Mouse (Mus musculus): ENCODE measurements around the gene Rbm41. TPM values are rescaled to one million over a fixed set of nuclear protein-coding genes. Genes with fewer than 3 reads are reported as not detected.
A peak's percentile ranks its signal among the peaks of the same experiment; 100 is the strongest.

The Rbm41 gene
- 0.54 and 0.95 TPM in 2 replicates for polyA plus RNA-seq (2012; rRNA removed)

GRCm38 (mm10) chrX:139997740-139998690, at the start of gene Rbm41:
Gene Rbm41 (minus strand): TSS chrX:139998595.
- Histone ChIP-seq H3K4me1 (ENCODE audit: control insufficient read depth, insufficient read depth, low read length) (no peaks in the 10 kb centered on the region), H3K4me3 (replicated peaks; ENCODE audit: extremely low read depth, low read depth, low read length) (peak within 1 kb of the TSS; percentile 58)
- 23% methylated on average over 25 of the region's 25 CpGs for WGBS
- TF ChIP-seq POLR2A (IDR thresholded peaks at IDR 0.05; ENCODE audit: borderline replicate concordance, extremely low read depth, low read depth, low read length), result no peak
- no peak for TF ChIP-seq CTCF (IDR thresholded peaks at IDR 0.05; ENCODE audit: insufficient read depth, low read length)
- DNase-seq, result peak; percentile 22

- WGBS, result 83% methylated on average over 4 of the region's 4 CpGs
- TF ChIP-seq CTCF (IDR thresholded peaks at IDR 0.05; ENCODE audit: insufficient read depth, low read length) (no peak), POLR2A (IDR thresholded peaks at IDR 0.05; ENCODE audit: borderline replicate concordance, extremely low read depth, low read depth, low read length) (no peak)
- H3K4me3 ChIP-seq (replicated peaks; ENCODE audit: extremely low read depth, low read depth, low read length), result no peak overlapping the region
- no peak for DNase-seq
- H3K4me1 ChIP-seq (ENCODE audit: control insufficient read depth, insufficient read depth, low read length), result no peaks in the 10 kb centered on the region
Measured at GRCm38 (mm10) chrX:139998691-139999065, 283 bp upstream of the Rbm41 start.

GRCm38 (mm10) chrX:139982115-139982514, 16.3 kb downstream of the Rbm41 start:
- WGBS, result 79% methylated on average over 5 of the region's 5 CpGs
- Histone ChIP-seq H3K4me1 (ENCODE audit: control insufficient read depth, insufficient read depth, low read length) (no peaks in the 10 kb centered on the region), H3K4me3 (replicated peaks; ENCODE audit: extremely low read depth, low read depth, low read length) (no peak overlapping the region)
- DNase-seq, result no peak
- TF ChIP-seq POLR2A (IDR thresholded peaks at IDR 0.05; ENCODE audit: borderline replicate concordance, extremely low read depth, low read depth, low read length) (no peak), CTCF (IDR thresholded peaks at IDR 0.05; ENCODE audit: insufficient read depth, low read length) (no peak)

GRCm38 (mm10) chrX:139933507-139933906, 64.9 kb downstream of the Rbm41 start:
- no peak for DNase-seq
- Histone ChIP-seq H3K4me1 (ENCODE audit: control insufficient read depth, insufficient read depth, low read length) (no peaks in the 10 kb centered on the region), H3K4me3 (replicated peaks; ENCODE audit: extremely low read depth, low read depth, low read length) (no peak overlapping the region)
- no peak for TF ChIP-seq POLR2A (IDR thresholded peaks at IDR 0.05; ENCODE audit: borderline replicate concordance, extremely low read depth, low read depth, low read length)
- 65% methylated on average over 1 of the region's 1 CpGs for WGBS

GRCm38 (mm10) chrX:139932472-139932871, 65.9 kb downstream of the Rbm41 start:
- no peaks in the 10 kb centered on the region for H3K4me1 ChIP-seq (ENCODE audit: control insufficient read depth, insufficient read depth, low read length)
- 84% methylated on average over 3 of the region's 3 CpGs for WGBS
- H3K4me3 ChIP-seq (replicated peaks; ENCODE audit: extremely low read depth, low read depth, low read length), result no peak overlapping the region
- no peak for TF ChIP-seq CTCF (IDR thresholded peaks at IDR 0.05; ENCODE audit: insufficient read depth, low read length)
- TF ChIP-seq POLR2A (IDR thresholded peaks at IDR 0.05; ENCODE audit: borderline replicate concordance, extremely low read depth, low read depth, low read length), result no peak
- DNase-seq, result no peak

- no peak overlapping the region for H3K4me3 ChIP-seq (replicated peaks; ENCODE audit: extremely low read depth, low read depth, low read length)
- 88% methylated on average over 4 of the region's 4 CpGs for WGBS
- TF ChIP-seq CTCF (IDR thresholded peaks at IDR 0.05; ENCODE audit: insufficient read depth, low read length) (no peak), POLR2A (IDR thresholded peaks at IDR 0.05; ENCODE audit: borderline replicate concordance, extremely low read depth, low read depth, low read length) (no peak)
- DNase-seq, result no peak
- no peaks in the 10 kb centered on the region for H3K4me1 ChIP-seq (ENCODE audit: control insufficient read depth, insufficient read depth, low read length)
Measured at GRCm38 (mm10) chrX:139920572-139920971, 77.8 kb downstream of the Rbm41 start.

GRCm38 (mm10) chrX:139891387-139891786, 107.0 kb downstream of the Rbm41 start:
- WGBS, result 48% methylated on average over 1 of the region's 1 CpGs
- no peak for DNase-seq
- TF ChIP-seq POLR2A (IDR thresholded peaks at IDR 0.05; ENCODE audit: borderline replicate concordance, extremely low read depth, low read depth, low read length), result no peak
- TF ChIP-seq CTCF (IDR thresholded peaks at IDR 0.05; ENCODE audit: insufficient read depth, low read length), result no peak
- H3K4me1 ChIP-seq (ENCODE audit: control insufficient read depth, insufficient read depth, low read length), result no peaks in the 10 kb centered on the region
- H3K4me3 ChIP-seq (replicated peaks; ENCODE audit: extremely low read depth, low read depth, low read length), result no peak overlapping the region

- TF ChIP-seq POLR2A (IDR thresholded peaks at IDR 0.05; ENCODE audit: borderline replicate concordance, extremely low read depth, low read depth, low read length) (no peak), CTCF (IDR thresholded peaks at IDR 0.05; ENCODE audit: insufficient read depth, low read length) (no peak)
- DNase-seq, result no peak
- Histone ChIP-seq H3K4me1 (ENCODE audit: control insufficient read depth, insufficient read depth, low read length) (no peaks in the 10 kb centered on the region), H3K4me3 (replicated peaks; ENCODE audit: extremely low read depth, low read depth, low read length) (no peak overlapping the region)
Measured at GRCm38 (mm10) chrX:139883221-139883620, 115.2 kb downstream of the Rbm41 start.

GRCm38 (mm10) chrX:139877936-139878335, 120.5 kb downstream of the Rbm41 start:
- WGBS, result 50% methylated on average over 3 of the region's 3 CpGs
- H3K4me1 ChIP-seq (ENCODE audit: control insufficient read depth, insufficient read depth, low read length), result no peaks in the 10 kb centered on the region
- H3K4me3 ChIP-seq (replicated peaks; ENCODE audit: extremely low read depth, low read depth, low read length), result no peak overlapping the region
- no peak for DNase-seq
- TF ChIP-seq CTCF (IDR thresholded peaks at IDR 0.05; ENCODE audit: insufficient read depth, low read length) (no peak), POLR2A (IDR thresholded peaks at IDR 0.05; ENCODE audit: borderline replicate concordance, extremely low read depth, low read depth, low read length) (no peak)

GRCm38 (mm10) chrX:139877105-139877504, 121.3 kb downstream of the Rbm41 start:
- H3K4me1 ChIP-seq (ENCODE audit: control insufficient read depth, insufficient read depth, low read length), result no peaks in the 10 kb centered on the region
- WGBS, result 75% methylated on average over 7 of the region's 7 CpGs
- no peak overlapping the region for H3K4me3 ChIP-seq (replicated peaks; ENCODE audit: extremely low read depth, low read depth, low read length)

More at GRCm38 (mm10) chrX:139877105-139877504, 121.3 kb downstream of the Rbm41 start:
- no peak for TF ChIP-seq CTCF (IDR thresholded peaks at IDR 0.05; ENCODE audit: insufficient read depth, low read length)
- no peak for TF ChIP-seq POLR2A (IDR thresholded peaks at IDR 0.05; ENCODE audit: borderline replicate concordance, extremely low read depth, low read depth, low read length)
- no peak for DNase-seq
